Mouse (Mus musculus): ENCODE results near the gene Exo5. TPM values are rescaled to one million over a fixed set of nuclear protein-coding genes. Genes with fewer than 3 reads are reported as not detected.

Gene Exo5
- 10 to 100 TPM in 1 of 2 experiments, 1 to 10 TPM in 1; 6.9 to 10.2 TPM for total RNA-seq (2021)
- 0.80 and 1.4 TPM in 2 replicates for polyA plus RNA-seq (2012; rRNA removed)
- long read RNA-seq, transcript Exo5-201 (2 exons, 1,996 nt): major isoform, 5 of 5 reads
- long read RNA-seq, partial matches to known transcripts: 0 of 5 reads
- long read RNA-seq, other reads (novel, unspliced or antisense): 0 of 5 reads

GRCm38 (mm10) chr4:120924554-120925299 is at the start of gene Exo5:
Exo5 (minus strand) TSS chr4:120925017.
- DNase-seq: peak; percentile 94

GRCm38 (mm10) chr4:120971842-120972241 is 47.0 kb upstream of the Exo5 start:
- DNase-seq: no peak

GRCm38 (mm10) chr4:120969382-120970146 is 44.7 kb upstream of the Exo5 start:
- peak; percentile 32 for DNase-seq

GRCm38 (mm10) chr4:120968486-120968885 is 43.7 kb upstream of the Exo5 start:
- DNase-seq: no peak

- DNase-seq: no peak
Measured at GRCm38 (mm10) chr4:120955586-120955985, 30.8 kb upstream of the Exo5 start.

- DNase-seq: no peak
Measured at GRCm38 (mm10) chr4:120953667-120954066, 28.9 kb upstream of the Exo5 start.

GRCm38 (mm10) chr4:120953038-120953437 is 28.2 kb upstream of the Exo5 start:
- DNase-seq: no peak

- DNase-seq: no peak
Measured at GRCm38 (mm10) chr4:120952163-120952562, 27.3 kb upstream of the Exo5 start.

- DNase-seq: peak; percentile 95
Measured at GRCm38 (mm10) chr4:120951428-120951973, 26.7 kb upstream of the Exo5 start, which contains the start of gene Zfp69. Zfp69 (minus strand) TSS chr4:120951699.

GRCm38 (mm10) chr4:120950763-120951427 is 26.1 kb upstream of the Exo5 start:
- no peak for DNase-seq

GRCm38 (mm10) chr4:120948938-120949337 is 24.1 kb upstream of the Exo5 start:
- DNase-seq: peak; percentile 40

GRCm38 (mm10) chr4:120935006-120935405 is 10.2 kb upstream of the Exo5 start:
- no peak for DNase-seq

GRCm38 (mm10) chr4:120930736-120931135 is 5.9 kb upstream of the Exo5 start:
- DNase-seq: no peak

GRCm38 (mm10) chr4:120928686-120929085 is 3.9 kb upstream of the Exo5 start:
- peak; percentile 19 for DNase-seq

GRCm38 (mm10) chr4:120925386-120925785 is 569 bp upstream of the Exo5 start:
- DNase-seq: peak; percentile 59

GRCm38 (mm10) chr4:120921461-120921860 is 3.4 kb downstream of the Exo5 start:
- no peak for DNase-seq

GRCm38 (mm10) chr4:120914501-120914900 is 10.3 kb downstream of the Exo5 start:
- DNase-seq: no peak

GRCm38 (mm10) chr4:120913861-120914260 is 11.0 kb downstream of the Exo5 start:
- no peak for DNase-seq

- no peak for DNase-seq
Measured at GRCm38 (mm10) chr4:120913443-120913842, 11.4 kb downstream of the Exo5 start.

- no peak for DNase-seq
Measured at GRCm38 (mm10) chr4:120912866-120913265, 12.0 kb downstream of the Exo5 start.

GRCm38 (mm10) chr4:120911086-120911485 is 13.7 kb downstream of the Exo5 start:
- no peak for DNase-seq

- DNase-seq: peak; percentile 36
Measured at GRCm38 (mm10) chr4:120909558-120910150, 15.2 kb downstream of the Exo5 start.

Data from adrenal gland, adult 2 months (tissue).